ENCODE assay signal across 26 mouse cellular contexts in the genomic region with DNA sequence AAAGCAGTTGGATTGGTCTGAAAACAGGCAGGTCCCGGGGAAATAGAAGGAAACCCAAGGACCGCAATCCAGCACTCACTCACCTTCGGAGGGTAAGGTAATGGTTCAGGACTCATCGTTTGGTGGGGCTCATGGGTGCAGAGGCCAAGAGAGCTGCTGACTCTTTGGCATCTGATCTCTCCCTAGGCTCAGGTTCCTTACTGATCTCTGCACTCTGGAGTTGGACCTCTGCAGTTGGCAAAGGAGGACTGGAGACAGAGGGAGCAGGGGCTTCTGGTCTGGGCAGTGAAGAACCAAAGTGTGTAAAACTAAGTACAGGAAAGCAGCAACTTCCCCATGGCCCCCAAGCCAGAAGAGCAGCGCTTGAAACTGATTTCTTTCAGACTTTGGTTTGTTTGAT. TPM values are rescaled to one million over a fixed set of nuclear protein-coding genes. Genes with fewer than 3 reads are reported as not detected.
A peak's percentile ranks its signal among the peaks of the same experiment; 100 is the strongest.
DNase-seq lines count a peak whose midpoint lies in the region; ATAC-seq and TF ChIP-seq lines count a peak whose summit lies in the region.
"Had no signal": no experiment of that assay in that cellular context is flagged by ENCODE, and none has a peak within 500 bp of the region (broad histone marks: within the 10 kb centered on the region; RNA-seq: fewer than 3 reads in every experiment).

No protein-coding gene starts in this region.

- H3K27me3 ChIP-seq in heart, embryonic 10.5 days (ENCODE audit: insufficient read depth, poor library complexity, severe bottlenecking), result no peaks in the 10 kb centered on the region
- H3K27me3 ChIP-seq in heart, embryonic 12.5 days (replicated peaks), result no peaks in the 10 kb centered on the region
- no peaks in the 10 kb centered on the region for H3K27me3 ChIP-seq in kidney, postnatal 0 days (ENCODE audit: insufficient read depth, low read length)
- no peaks in the 10 kb centered on the region for H3K27me3 ChIP-seq in forebrain, embryonic 14.5 days (replicated peaks; ENCODE audit: control insufficient read depth, insufficient read depth, low read length)
- H3K27me3 ChIP-seq: intestine, embryonic 15.5 days; limb, embryonic 12.5 days; liver, embryonic 12.5 days; neural tube, embryonic 15.5 days; Patski; stomach, embryonic 15.5 days had no signal

- DNase-seq in heart, embryonic 10.5 days (ENCODE audit: low spot score), result peak; percentile 71
- DNase-seq in kidney, adult 9 months, result peak; percentile 64
- DNase-seq in kidney, postnatal 4 days, result no peak
- no peak for DNase-seq in kidney, postnatal 0 days (ENCODE audit: low spot score)
- DNase-seq in skeletal muscle tissue, adult 2 months (ENCODE audit: low read depth, low spot score), result peak; percentile 80
- no peak for DNase-seq in forebrain, embryonic 14.5 days (ENCODE audit: low spot score)
- no peak for DNase-seq in cerebellum, postnatal 25 days
- DNase-seq: adrenal gland, postnatal 14 days; forebrain, postnatal 0 days; liver, postnatal 0 days; lung, postnatal 36 days; retina, postnatal 1 day; right cerebral cortex, postnatal 14 days; thymus, postnatal 14 days had no signal

- no peak overlapping the region for H3K9ac ChIP-seq in heart, embryonic 12.5 days
- H3K9ac ChIP-seq in kidney, postnatal 0 days (ENCODE audit: low read depth, low read length), result no peak overlapping the region
- no peak overlapping the region for H3K9ac ChIP-seq in forebrain, embryonic 14.5 days (ENCODE audit: low read length)
- H3K9ac ChIP-seq: forebrain, postnatal 0 days; intestine, embryonic 15.5 days; limb, embryonic 12.5 days; liver, embryonic 12.5 days; liver, postnatal 0 days; neural tube, embryonic 15.5 days; stomach, embryonic 15.5 days had no signal

- peaks cover 9% of the 10 kb centered on the region; the same call in 1 of the 2 replicates for H3K4me1 ChIP-seq in heart, embryonic 10.5 days
- H3K4me1 ChIP-seq in heart, embryonic 12.5 days (replicated peaks), result peaks cover 13% of the 10 kb centered on the region
- H3K4me1 ChIP-seq in kidney, postnatal 0 days (replicated peaks; ENCODE audit: insufficient read depth, low read length), result peaks cover 8% of the 10 kb centered on the region
- H3K4me1 ChIP-seq in forebrain, embryonic 14.5 days (ENCODE audit: control insufficient read depth, insufficient read depth, low read length), result peaks cover 6% of the 10 kb centered on the region

- ATAC-seq in heart, embryonic 12.5 days (ENCODE audit: insufficient number of reproducible peaks, low FRiP score), result no peak
- no peak for ATAC-seq in kidney, postnatal 0 days (replicated peaks; ENCODE audit: low FRiP score, low read depth)
- no peak for ATAC-seq in forebrain, embryonic 14.5 days
- ATAC-seq: forebrain, postnatal 0 days; hindbrain, postnatal 0 days; intestine, embryonic 15.5 days; liver, embryonic 12.5 days; liver, postnatal 0 days; Patski had no signal

- no peak for TF ChIP-seq CTCF in kidney, postnatal 0 days (IDR thresholded peaks at IDR 0.05; ENCODE audit: low read depth)

- H3K4me3 ChIP-seq in heart, embryonic 10.5 days, result no peak overlapping the region
- no peak overlapping the region for H3K4me3 ChIP-seq in heart, embryonic 12.5 days
- no peak overlapping the region for H3K4me3 ChIP-seq in kidney, postnatal 0 days (replicated peaks; ENCODE audit: low read depth, low read length)
- no peak overlapping the region for H3K4me3 ChIP-seq in forebrain, embryonic 14.5 days (ENCODE audit: low read depth, low read length)
- H3K4me3 ChIP-seq: erythroblast, embryonic 14.5 days; heart, adult 2 months; hindbrain, embryonic 10.5 days; intestine, embryonic 15.5 days; limb, embryonic 12.5 days; liver, embryonic 12.5 days; neural tube, embryonic 15.5 days; stomach, embryonic 15.5 days had no signal

- no peaks in the 10 kb centered on the region for H3K9me3 ChIP-seq in heart, embryonic 10.5 days
- H3K9me3 ChIP-seq in heart, embryonic 12.5 days (replicated peaks), result no peaks in the 10 kb centered on the region
- H3K9me3 ChIP-seq in kidney, postnatal 0 days (replicated peaks; ENCODE audit: low read length), result no peaks in the 10 kb centered on the region
- no peaks in the 10 kb centered on the region for H3K9me3 ChIP-seq in forebrain, embryonic 14.5 days (replicated peaks; ENCODE audit: control insufficient read depth, low read length)
- H3K9me3 ChIP-seq: hindbrain, embryonic 10.5 days; intestine, embryonic 15.5 days; liver, embryonic 12.5 days; neural tube, embryonic 15.5 days; stomach, embryonic 15.5 days had no signal

- 87% methylated on average over 5 of the region's 5 CpGs for WGBS in heart, embryonic 10.5 days
- 87% methylated on average over 5 of the region's 5 CpGs for WGBS in heart, embryonic 12.5 days
- WGBS in kidney, postnatal 0 days, result 43% methylated on average over 5 of the region's 5 CpGs
- 88% methylated on average over 5 of the region's 5 CpGs for WGBS in forebrain, embryonic 14.5 days

- H3K27ac ChIP-seq in heart, embryonic 10.5 days, result no peak overlapping the region
- H3K27ac ChIP-seq in heart, embryonic 12.5 days (ENCODE audit: poor library complexity, severe bottlenecking), result no peak overlapping the region
- 0 out of 2 replicates have a peak overlapping the region, but pooled peaks have one; percentile 20 for H3K27ac ChIP-seq in kidney, postnatal 0 days
- no peak overlapping the region for H3K27ac ChIP-seq in forebrain, embryonic 14.5 days (ENCODE audit: low read depth, low read length)
- H3K27ac ChIP-seq: hindbrain, embryonic 10.5 days; hindbrain, postnatal 0 days; intestine, embryonic 15.5 days; limb, embryonic 12.5 days; liver, embryonic 12.5 days; neural tube, embryonic 15.5 days; stomach, embryonic 15.5 days had no signal

- peaks cover 42% of the 10 kb centered on the region for H3K36me3 ChIP-seq in heart, embryonic 10.5 days
- peaks cover 30% of the 10 kb centered on the region for H3K36me3 ChIP-seq in heart, embryonic 12.5 days
- H3K36me3 ChIP-seq in kidney, postnatal 0 days (ENCODE audit: insufficient read depth, low read length), result 0 out of 2 replicates have a peak, but pooled peaks cover 4% of the 10 kb centered on the region
- peaks cover 24% of the 10 kb centered on the region for H3K36me3 ChIP-seq in forebrain, embryonic 14.5 days (ENCODE audit: control insufficient read depth, insufficient read depth, low read length)
- H3K36me3 ChIP-seq: stomach, embryonic 15.5 days had no signal

- H3K4me2 ChIP-seq in heart, embryonic 12.5 days, result no peak overlapping the region
- no peak overlapping the region for H3K4me2 ChIP-seq in kidney, postnatal 0 days (ENCODE audit: low read length)
- H3K4me2 ChIP-seq in forebrain, embryonic 14.5 days (ENCODE audit: low read length), result no peak overlapping the region
- H3K4me2 ChIP-seq: intestine, embryonic 15.5 days; limb, embryonic 12.5 days; liver, embryonic 12.5 days; midbrain, embryonic 11.5 days; neural tube, embryonic 15.5 days; stomach, embryonic 15.5 days had no signal

RNA-seq across cellular contexts. Expression of gene Scnm1, which starts 3.7 kb away (rescaled TPM):
- 55.3 and 60.9 TPM in 2 replicates for polyA plus RNA-seq in heart, embryonic 10.5 days (2016; fragmentation: Nextera tagmentation; extraction: Ambion mirVana)
- polyA plus RNA-seq in heart, embryonic 12.5 days (2016; fragmentation: Nextera tagmentation; extraction: Ambion mirVana), result 48.6 and 52.7 TPM in 2 replicates
- polyA plus RNA-seq in kidney, postnatal 0 days (2015; fragmentation: Nextera tagmentation; extraction: Ambion mirVana), result 63.0 and 63.5 TPM in 2 replicates
- polyA plus RNA-seq in forebrain, embryonic 14.5 days (2014; fragmentation: Nextera tagmentation; extraction: Ambion mirVana), result 99.6 and 107 TPM in 2 replicates

RNA-seq across cellular contexts. Expression of gene Lysmd1, which starts 3.8 kb away (rescaled TPM):
- 8.7 and 10.1 TPM in 2 replicates for polyA plus RNA-seq in heart, embryonic 10.5 days (2016; fragmentation: Nextera tagmentation; extraction: Ambion mirVana)
- 8.1 and 9.1 TPM in 2 replicates for polyA plus RNA-seq in heart, embryonic 12.5 days (2016; fragmentation: Nextera tagmentation; extraction: Ambion mirVana)
- 14.4 and 15.2 TPM in 2 replicates for polyA plus RNA-seq in kidney, postnatal 0 days (2015; fragmentation: Nextera tagmentation; extraction: Ambion mirVana)
- 31.4 and 31.8 TPM in 2 replicates for polyA plus RNA-seq in forebrain, embryonic 14.5 days (2014; fragmentation: Nextera tagmentation; extraction: Ambion mirVana)

RNA-seq across cellular contexts. Expression of gene Tmod4, which starts 5.8 kb away (rescaled TPM):
- polyA plus RNA-seq in heart, embryonic 10.5 days (2016; fragmentation: Nextera tagmentation; extraction: Ambion mirVana), result 0.70 and 0.90 TPM in 2 replicates
- 0.59 and 0.69 TPM in 2 replicates for polyA plus RNA-seq in heart, embryonic 12.5 days (2016; fragmentation: Nextera tagmentation; extraction: Ambion mirVana)
- polyA plus RNA-seq in kidney, postnatal 0 days (2015; fragmentation: Nextera tagmentation; extraction: Ambion mirVana), result 0.69 and 0.83 TPM in 2 replicates
- polyA plus RNA-seq in forebrain, embryonic 14.5 days (2014; fragmentation: Nextera tagmentation; extraction: Ambion mirVana), result 0.55 and 0.83 TPM in 2 replicates
- polyA plus RNA-seq: erythroblast, embryonic 14.5 days had no signal

RNA-seq across cellular contexts. Expression of gene Tnfaip8l2, which starts 12.1 kb away (rescaled TPM):
- polyA plus RNA-seq in heart, embryonic 10.5 days (2016; fragmentation: Nextera tagmentation; extraction: Ambion mirVana), result 0.21 and 1.2 TPM in 2 replicates
- 0.62 and 0.91 TPM in 2 replicates for polyA plus RNA-seq in heart, embryonic 12.5 days (2016; fragmentation: Nextera tagmentation; extraction: Ambion mirVana)
- 2.8 and 3.6 TPM in 2 replicates for polyA plus RNA-seq in kidney, postnatal 0 days (2015; fragmentation: Nextera tagmentation; extraction: Ambion mirVana)
- polyA plus RNA-seq in forebrain, embryonic 14.5 days (2014; fragmentation: Nextera tagmentation; extraction: Ambion mirVana), result 2.6 and 2.9 TPM in 2 replicates

RNA-seq across cellular contexts. Expression of gene Vps72, which starts 19.3 kb away (rescaled TPM):
- polyA plus RNA-seq in heart, embryonic 10.5 days (2016; fragmentation: Nextera tagmentation; extraction: Ambion mirVana), result 124 and 172 TPM in 2 replicates
- polyA plus RNA-seq in heart, embryonic 12.5 days (2016; fragmentation: Nextera tagmentation; extraction: Ambion mirVana), result 96.7 and 103 TPM in 2 replicates
- 116 and 120 TPM in 2 replicates for polyA plus RNA-seq in kidney, postnatal 0 days (2015; fragmentation: Nextera tagmentation; extraction: Ambion mirVana)
- polyA plus RNA-seq in forebrain, embryonic 14.5 days (2014; fragmentation: Nextera tagmentation; extraction: Ambion mirVana), result 225 and 235 TPM in 2 replicates

Comparison
In these comparisons a context has a peak if more than half of its experiments do, and no peak if none do; other contexts are left out.
1. DNase-seq: peak in heart, embryonic 10.5 days (single experiment), kidney, adult 9 months (single experiment) and skeletal muscle tissue, adult 2 months (single experiment); none in kidney, postnatal 4 days (0 of 2), kidney, postnatal 0 days (single experiment), forebrain, embryonic 14.5 days (single experiment) and cerebellum, postnatal 25 days (0 of 2).